Mouse (Mus musculus): ENCODE results near the gene Copb2. TPM values are rescaled to one million over a fixed set of nuclear protein-coding genes. Genes with fewer than 3 reads are reported as not detected.

Copb2 gene
- total RNA-seq, 4 experiments from 2014 or later: 89.5 to 93.9 (median 92.0) TPM

Other genes starting within 250 kb of the Copb2 start
- 1 to 10 TPM; 4.7 to 7.3 (median 5.7) TPM for gene Rbp1, start 140.8 kb upstream of the Copb2 start, total RNA-seq (2022)
- gene Rbp2, start 77.6 kb upstream of the Copb2 start, total RNA-seq (2022): not detected
- 10 to 100 TPM; 27.7 to 31.0 (median 28.3) TPM for gene Mrps22, start 37.9 kb downstream of the Copb2 start, total RNA-seq (2022)